Mouse (Mus musculus): ENCODE measurements around the gene Dnajc5g. TPM values are rescaled to one million over a fixed set of nuclear protein-coding genes. Genes with fewer than 3 reads are reported as not detected.

The Dnajc5g gene
- polyA plus RNA-seq, 1 experiment from 2014 or later: not detected

GRCm38 (mm10) chr5:31116912-31117311 is 10.8 kb downstream of the Dnajc5g start:
- Histone ChIP-seq H3K9me3 (no peaks in the 10 kb centered on the region), H3K4me3 (no peak overlapping the region), H3K4me2 (no peak overlapping the region), H3K4me1 (replicated peaks) (no peaks in the 10 kb centered on the region), H3K9ac (no peak overlapping the region), H3K27me3 (no peaks in the 10 kb centered on the region), H3K36me3 (no peaks in the 10 kb centered on the region), H3K27ac (replicated peaks) (no peak overlapping the region)
- WGBS: 31% methylated on average over 10 of the region's 10 CpGs
- no peak for ATAC-seq (ENCODE audit: low FRiP score, low read depth)

DNA sequence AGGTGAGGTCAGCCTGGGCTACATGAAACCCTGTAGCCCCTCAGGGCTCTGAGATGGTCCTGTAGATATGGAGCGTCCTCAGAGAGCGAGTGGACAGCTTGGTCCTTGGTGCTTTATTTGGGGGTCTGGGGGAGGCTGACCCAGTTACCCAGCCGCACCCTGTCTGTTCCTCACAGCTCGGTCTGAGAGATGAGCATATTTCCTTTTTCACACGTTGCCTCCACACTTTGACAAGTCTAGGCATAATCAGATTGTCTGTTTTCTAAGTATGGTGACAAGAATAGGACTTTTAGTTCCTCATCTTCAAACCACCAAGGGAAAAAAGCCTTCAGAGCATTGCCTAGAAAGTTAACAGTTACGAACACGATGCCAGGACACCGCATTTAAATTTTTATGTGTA is 15.0 kb downstream of the Dnajc5g start:
- H3K36me3 ChIP-seq: no peaks in the 10 kb centered on the region
- no peak for ATAC-seq (ENCODE audit: low FRiP score, low read depth)
- H3K9me3 ChIP-seq: no peaks in the 10 kb centered on the region
- 87% methylated on average over 8 of the region's 8 CpGs for WGBS
- no peak overlapping the region for H3K9ac ChIP-seq
- H3K27me3 ChIP-seq: no peaks in the 10 kb centered on the region
- H3K27ac ChIP-seq (replicated peaks): no peak overlapping the region
- no peaks in the 10 kb centered on the region for H3K4me1 ChIP-seq (replicated peaks)
- no peak overlapping the region for H3K4me3 ChIP-seq
- H3K4me2 ChIP-seq: no peak overlapping the region

DNA sequence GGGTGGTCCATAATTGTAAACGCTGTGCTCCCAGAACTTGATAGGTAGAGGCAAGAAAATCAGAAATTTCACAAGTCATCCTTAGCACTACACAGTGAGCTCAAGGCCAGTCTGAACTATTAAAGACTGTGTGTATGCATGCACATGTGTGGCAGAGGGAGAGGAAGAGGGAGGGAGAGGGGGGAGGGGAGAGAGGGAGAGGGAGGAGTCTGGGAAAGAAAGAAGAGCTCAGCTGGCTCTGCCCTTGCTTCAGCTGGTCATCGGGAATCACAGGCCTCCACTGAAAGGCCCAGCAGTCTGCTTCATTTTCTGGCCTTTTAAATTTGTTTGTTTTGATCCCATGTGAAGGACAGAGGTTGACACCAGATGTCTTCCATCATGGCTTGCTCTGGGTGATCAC is 17.4 kb downstream of the Dnajc5g start:
- H3K4me1 ChIP-seq (replicated peaks): no peaks in the 10 kb centered on the region
- 45% methylated on average over 2 of the region's 2 CpGs for WGBS
- H3K27ac ChIP-seq (replicated peaks): no peak overlapping the region
- H3K4me2 ChIP-seq: no peak overlapping the region
- no peak for ATAC-seq (ENCODE audit: low FRiP score, low read depth)
- H3K4me3 ChIP-seq: no peak overlapping the region
- H3K9ac ChIP-seq: no peak overlapping the region
- no peaks in the 10 kb centered on the region for H3K36me3 ChIP-seq
- H3K9me3 ChIP-seq: no peaks in the 10 kb centered on the region
- no peaks in the 10 kb centered on the region for H3K27me3 ChIP-seq

DNA sequence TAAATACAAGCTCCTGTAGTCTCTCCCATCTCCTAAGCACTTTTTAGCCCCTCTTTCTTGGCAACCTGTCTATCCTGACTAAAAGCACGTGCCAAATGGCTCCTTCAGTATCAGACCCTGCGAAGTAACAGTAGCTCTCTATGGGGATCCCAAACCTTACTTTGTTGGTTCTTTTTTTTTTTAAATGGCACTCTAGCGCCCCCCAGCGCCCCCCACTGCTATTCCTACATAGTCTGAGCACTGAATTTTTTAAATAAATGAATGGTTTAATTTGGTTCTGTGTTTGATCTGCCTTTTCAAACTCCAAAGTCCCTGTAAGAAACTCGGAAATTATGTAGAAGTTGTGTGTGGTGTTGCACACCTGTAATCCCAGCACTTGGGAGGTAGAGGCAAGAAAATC is 20.0 kb downstream of the Dnajc5g start:
- WGBS: 39% methylated on average over 5 of the region's 5 CpGs
- ATAC-seq (ENCODE audit: low FRiP score, low read depth): no peak

DNA sequence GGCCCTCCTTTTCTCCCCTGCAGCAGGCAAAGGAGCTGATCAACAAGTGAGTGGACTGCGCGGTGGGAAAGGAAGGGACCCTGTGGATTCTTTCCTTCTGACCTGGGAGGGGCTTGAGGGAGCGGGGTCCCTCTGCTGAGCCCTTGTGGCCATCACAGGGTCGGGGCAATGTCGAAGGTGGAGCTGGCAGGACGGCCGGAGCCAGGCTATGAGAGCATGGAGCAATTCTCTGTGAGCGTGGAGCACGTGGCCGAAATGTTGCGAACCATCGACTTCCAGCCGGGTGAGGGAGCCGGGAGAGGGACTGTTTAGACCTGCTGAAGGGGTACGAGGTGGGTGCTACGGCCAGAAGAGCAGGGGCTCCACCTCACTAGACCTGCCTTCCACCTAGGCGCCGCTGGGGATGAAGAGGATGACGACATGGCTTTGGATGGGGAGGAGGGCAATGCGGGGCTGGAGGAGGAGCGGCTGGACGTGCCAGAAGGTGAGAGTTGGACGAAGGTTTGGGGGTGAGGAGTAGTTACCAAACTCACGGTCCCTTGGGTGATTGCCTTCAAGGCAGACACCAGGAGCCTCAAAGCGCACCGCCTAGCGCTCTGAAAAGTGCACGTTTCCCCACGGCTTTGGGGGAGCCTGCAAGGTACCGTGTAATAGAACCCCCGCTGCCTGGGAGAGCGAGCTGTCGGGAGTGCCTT is 30.8 kb downstream of the Dnajc5g start:
- Histone ChIP-seq H3K9ac (no peak overlapping the region), H3K27me3 (peaks cover 62% of the 10 kb centered on the region), H3K4me1 (replicated peaks) (peaks cover 25% of the 10 kb centered on the region), H3K27ac (replicated peaks) (no peak overlapping the region), H3K36me3 (0 out of 2 replicates have a peak, but pooled peaks cover 7% of the 10 kb centered on the region), H3K4me2 (peak overlapping the region; percentile 61), H3K4me3 (peak overlapping the region; percentile 39), H3K9me3 (no peaks in the 10 kb centered on the region)
- WGBS: 2% methylated on average over 33 of the region's 33 CpGs
- ATAC-seq (ENCODE audit: low FRiP score, low read depth): no peak

More for the DNA sequence above, 20.0 kb downstream of the Dnajc5g start:
- no peaks in the 10 kb centered on the region for H3K36me3 ChIP-seq
- no peak overlapping the region for H3K4me3 ChIP-seq
- H3K27ac ChIP-seq (replicated peaks): no peak overlapping the region
- H3K9me3 ChIP-seq: no peaks in the 10 kb centered on the region
- no peak overlapping the region for H3K9ac ChIP-seq
- H3K4me1 ChIP-seq (replicated peaks): no peaks in the 10 kb centered on the region
- H3K27me3 ChIP-seq: no peaks in the 10 kb centered on the region
- H3K4me2 ChIP-seq: no peak overlapping the region

GRCm38 (mm10) chr5:31137658-31138057 is 31.6 kb downstream of the Dnajc5g start:
- H3K9me3 ChIP-seq: no peaks in the 10 kb centered on the region
- H3K4me1 ChIP-seq (replicated peaks): peaks cover 25% of the 10 kb centered on the region
- no peak for ATAC-seq (ENCODE audit: low FRiP score, low read depth)
- WGBS: 1% methylated on average over 13 of the region's 13 CpGs
- peak overlapping the region; percentile 61 for H3K4me2 ChIP-seq
- H3K4me3 ChIP-seq: peak overlapping the region; percentile 39
- H3K27ac ChIP-seq (replicated peaks): no peak overlapping the region
- 0 out of 2 replicates have a peak, but pooled peaks cover 7% of the 10 kb centered on the region for H3K36me3 ChIP-seq
- H3K27me3 ChIP-seq: peaks cover 62% of the 10 kb centered on the region
- peak overlapping the region; percentile 17; the same call in 1 of the 2 replicates for H3K9ac ChIP-seq

DNA sequence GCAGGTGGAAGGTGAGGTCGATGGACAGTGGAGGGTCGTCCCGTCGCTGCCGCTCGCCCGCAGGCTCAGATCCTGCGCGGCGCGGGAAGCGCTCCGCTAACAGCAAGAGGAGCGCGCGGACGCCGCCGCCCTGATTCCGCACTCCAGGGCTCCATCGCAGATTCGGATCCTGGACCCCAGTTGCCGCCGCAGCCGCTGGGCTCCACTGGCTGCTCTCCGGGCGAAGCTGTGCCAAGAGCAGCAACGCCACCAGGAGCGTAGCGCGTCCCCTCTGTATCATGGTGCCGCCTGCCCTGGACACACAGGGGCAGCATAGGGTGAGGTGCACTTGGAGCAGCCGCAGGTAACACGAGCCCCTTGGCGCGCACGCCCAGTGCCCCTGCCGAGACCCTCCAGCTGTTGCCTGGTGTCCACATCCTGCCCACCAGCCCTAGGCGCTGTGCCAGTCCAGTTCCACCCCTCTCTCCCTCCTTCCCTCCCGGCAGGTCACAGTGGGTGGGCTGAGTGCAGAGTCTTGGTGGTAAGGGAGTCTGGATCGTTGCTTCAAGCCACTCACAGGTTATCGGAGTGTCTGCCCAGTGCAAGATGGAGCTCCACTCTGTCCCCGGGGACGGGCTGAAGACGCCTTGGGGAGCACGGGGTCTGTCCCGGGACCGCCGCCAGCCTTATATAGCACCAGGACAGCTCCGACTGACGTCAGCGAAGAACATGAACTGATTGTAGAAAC is 32.3 kb downstream of the Dnajc5g start, which contains the start of gene Ucn:
Gene Ucn (minus strand): TSS at position 589 of the 727 bp plus-strand sequence.
- ATAC-seq (ENCODE audit: low FRiP score, low read depth): 0 out of 2 replicates have a peak, but pooled peaks have one; percentile 20
- 0 out of 2 replicates have a peak, but pooled peaks cover 7% of the 10 kb centered on the region for H3K36me3 ChIP-seq
- peaks cover 25% of the 10 kb centered on the region for H3K4me1 ChIP-seq (replicated peaks)
- peaks cover 62% of the 10 kb centered on the region for H3K27me3 ChIP-seq
- H3K9me3 ChIP-seq: no peaks in the 10 kb centered on the region
- H3K27ac ChIP-seq (replicated peaks): no peak within 1 kb of the TSS
- H3K4me2 ChIP-seq: peak within 1 kb of the TSS; percentile 61
- H3K4me3 ChIP-seq: peak within 1 kb of the TSS; percentile 39
- H3K9ac ChIP-seq: peak within 1 kb of the TSS; percentile 17
- 2% methylated on average over 49 of the region's 52 CpGs for WGBS

DNA sequence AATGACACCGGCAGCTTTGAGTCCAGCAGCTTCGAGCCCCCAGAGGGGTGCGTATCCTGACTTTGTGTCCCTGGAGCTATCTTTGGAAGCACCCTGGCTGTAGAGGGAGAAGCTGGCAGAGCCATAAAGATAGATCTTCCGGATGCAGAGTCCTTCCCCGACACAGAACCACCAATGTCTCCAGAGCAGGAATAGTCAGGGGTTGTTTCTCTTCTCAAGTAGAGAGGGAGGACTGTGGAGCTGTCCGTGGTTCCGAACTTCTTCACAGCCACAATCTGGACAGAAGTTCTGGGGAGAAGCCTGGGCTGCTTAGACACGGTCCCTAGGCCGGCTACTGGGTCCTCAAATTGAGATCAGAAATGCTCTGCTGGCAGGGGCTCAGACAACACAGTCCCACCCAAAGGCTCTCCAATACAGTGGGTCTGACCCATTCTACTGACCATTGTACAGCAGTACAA is 32.9 kb downstream of the Dnajc5g start:
- ATAC-seq (ENCODE audit: low FRiP score, low read depth): 0 out of 2 replicates have a peak, but pooled peaks have one; percentile 24
- Histone ChIP-seq H3K9me3 (no peaks in the 10 kb centered on the region), H3K4me3 (peak overlapping the region; percentile 39; the same call in 1 of the 2 replicates), H3K9ac (no peak overlapping the region), H3K27ac (replicated peaks) (no peak overlapping the region), H3K36me3 (peaks cover 9% of the 10 kb centered on the region; the same call in 1 of the 2 replicates), H3K4me1 (replicated peaks) (peaks cover 25% of the 10 kb centered on the region), H3K27me3 (peaks cover 58% of the 10 kb centered on the region), H3K4me2 (peak overlapping the region; percentile 61; the same call in 1 of the 2 replicates)
- WGBS: 14% methylated on average over 9 of the region's 9 CpGs

DNA sequence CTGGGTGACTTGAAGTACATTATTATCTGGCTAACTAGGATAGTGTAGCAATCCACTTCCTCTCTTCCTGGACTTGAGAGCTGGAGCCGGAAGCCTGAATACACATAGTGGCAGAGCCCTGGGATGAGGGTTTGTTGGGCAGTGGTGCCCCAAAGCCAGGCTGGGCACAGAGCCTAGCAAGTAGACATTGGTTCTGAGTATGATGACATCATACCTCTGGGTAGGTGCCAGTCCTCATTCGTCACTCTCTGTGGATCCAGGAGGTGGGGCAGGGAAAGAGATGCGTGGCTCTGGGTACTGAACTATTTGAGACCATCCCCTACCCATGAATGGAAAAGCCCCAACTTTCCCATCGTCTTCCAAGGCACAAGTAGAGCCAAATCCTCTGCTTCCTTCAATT is 43.7 kb downstream of the Dnajc5g start:
- WGBS: 92% methylated on average over 4 of the region's 4 CpGs
- no peak for ATAC-seq (ENCODE audit: low FRiP score, low read depth)
- Histone ChIP-seq H3K9me3 (no peaks in the 10 kb centered on the region), H3K36me3 (no peaks in the 10 kb centered on the region), H3K4me3 (no peak overlapping the region), H3K4me1 (replicated peaks) (peaks cover 12% of the 10 kb centered on the region), H3K27me3 (no peaks in the 10 kb centered on the region), H3K27ac (replicated peaks) (no peak overlapping the region), H3K9ac (no peak overlapping the region), H3K4me2 (no peak overlapping the region)

- Histone ChIP-seq H3K36me3 (peaks cover 7% of the 10 kb centered on the region), H3K4me1 (replicated peaks) (peaks cover 16% of the 10 kb centered on the region), H3K9ac (no peak overlapping the region), H3K9me3 (no peaks in the 10 kb centered on the region), H3K4me2 (no peak overlapping the region), H3K4me3 (no peak overlapping the region), H3K27ac (replicated peaks) (no peak overlapping the region), H3K27me3 (no peaks in the 10 kb centered on the region)
- ATAC-seq (ENCODE audit: low FRiP score, low read depth): no peak
- WGBS: 95% methylated on average over 3 of the region's 3 CpGs
Measured at GRCm38 (mm10) chr5:31151746-31152145, 45.7 kb downstream of the Dnajc5g start.

DNA sequence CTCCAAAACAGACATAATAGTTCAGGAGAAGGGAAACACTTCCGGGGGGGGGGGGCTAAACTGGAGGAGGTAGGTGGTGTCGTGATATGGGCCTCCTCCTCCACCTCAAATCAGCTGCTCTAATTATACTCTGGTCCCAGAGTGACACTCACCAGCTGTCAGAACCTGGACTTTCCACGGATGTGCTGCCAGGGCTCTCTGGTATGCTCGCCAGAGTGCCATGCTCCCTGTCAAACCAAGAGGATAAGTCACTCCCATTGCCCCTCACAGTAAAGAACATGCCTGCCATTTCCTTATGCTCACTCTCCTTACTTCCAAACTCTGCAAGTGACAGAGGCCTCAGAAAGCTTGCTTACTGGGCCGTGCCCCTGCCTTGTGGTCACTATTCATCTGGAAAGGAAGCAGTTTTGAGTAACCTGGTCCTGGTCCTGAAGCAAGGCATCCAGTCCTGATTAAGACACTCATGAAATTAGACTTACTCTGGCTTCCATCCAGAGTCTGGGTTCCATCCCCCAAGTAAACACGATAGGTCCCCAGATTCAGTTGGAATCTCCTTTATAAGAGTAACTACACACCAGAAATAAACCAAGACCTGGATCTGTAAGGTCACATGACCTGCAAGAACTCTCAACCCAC is 47.5 kb downstream of the Dnajc5g start:
- H3K27ac ChIP-seq (replicated peaks): peak overlapping the region; percentile 70
- H3K9me3 ChIP-seq: no peaks in the 10 kb centered on the region
- peaks cover 16% of the 10 kb centered on the region for H3K4me1 ChIP-seq (replicated peaks)
- H3K4me3 ChIP-seq: peak overlapping the region; percentile 68
- peaks cover 26% of the 10 kb centered on the region for H3K36me3 ChIP-seq
- 45% methylated on average over 6 of the region's 6 CpGs for WGBS
- peak overlapping the region; percentile 70 for H3K9ac ChIP-seq
- peak overlapping the region; percentile 66 for H3K4me2 ChIP-seq
- ATAC-seq (ENCODE audit: low FRiP score, low read depth): peak; percentile 48
- no peaks in the 10 kb centered on the region for H3K27me3 ChIP-seq

All from hindbrain, embryonic 15.5 days (tissue).